ENCODE assay signal across 8 mouse cellular contexts in the genomic region with DNA sequence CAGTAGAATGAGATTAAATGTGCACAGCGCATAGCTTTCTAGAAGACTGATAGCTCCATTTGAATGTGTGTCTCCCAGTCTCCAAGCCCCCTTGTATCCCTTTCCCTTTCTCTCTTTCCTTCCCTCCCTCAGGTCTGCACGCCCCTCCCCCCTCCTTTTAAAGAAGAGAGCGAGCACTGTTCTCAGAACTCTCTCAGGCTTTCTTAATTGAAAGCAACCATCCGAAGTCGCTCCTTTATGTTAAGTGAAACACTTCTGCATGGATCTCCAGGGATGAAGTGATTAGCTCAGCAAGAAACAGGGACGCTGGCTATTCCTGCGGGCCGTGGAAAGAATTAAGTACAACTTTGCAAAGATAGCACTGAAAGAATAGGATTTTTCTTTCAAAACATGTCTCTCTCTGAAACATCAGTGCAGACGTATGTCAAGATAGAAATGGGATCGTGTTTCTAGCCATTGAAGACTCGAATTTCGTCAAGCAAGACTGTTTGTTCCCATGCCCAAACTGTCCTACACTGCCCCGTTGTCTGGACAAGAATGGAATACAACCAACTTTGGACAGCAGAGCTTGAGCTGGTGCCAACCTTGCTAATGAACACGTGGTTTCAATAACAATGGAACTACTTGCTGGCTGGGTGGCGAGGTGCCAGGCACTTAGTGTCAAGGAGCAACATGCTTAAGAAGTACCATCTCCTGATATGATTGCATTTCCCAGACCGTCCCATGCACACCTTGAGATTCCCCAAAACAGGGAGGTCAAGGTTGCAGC.
DNase-seq lines count a peak whose midpoint lies in the region; ATAC-seq lines count a peak whose summit lies in the region.

No protein-coding gene starts in this region.

- no peaks in the 10 kb centered on the region for H3K9me3 ChIP-seq in hindbrain, embryonic 12.5 days (replicated peaks)

- peak; percentile 35 for DNase-seq in adrenal gland, postnatal 10 days
- DNase-seq in adrenal gland, adult 2 months: no peak
- DNase-seq in cerebellum, postnatal 36 days: peak; percentile 8 to 12
- DNase-seq in layer of hippocampus, postnatal 14 days (ENCODE audit: low spot score in 2 of 2): peak; percentile 17
- DNase-seq in mesoderm, embryonic 11.5 days (ENCODE audit: low read depth, low spot score): peak; percentile 15
- peak; percentile 45 for DNase-seq in telencephalon, adult 2 months (ENCODE audit: low read depth, low spot score)
- DNase-seq in yolk sac, embryonic 10.5 days (ENCODE audit: low spot score): no peak

- peak overlapping the region; percentile 30; the same call in 1 of the 2 replicates for H3K27ac ChIP-seq in hindbrain, embryonic 12.5 days

- peak; percentile 48 for ATAC-seq in hindbrain, embryonic 12.5 days (ENCODE audit: low FRiP score)

- H3K4me3 ChIP-seq in hindbrain, embryonic 12.5 days: no peak overlapping the region

- no peak overlapping the region for H3K9ac ChIP-seq in hindbrain, embryonic 12.5 days

- no peaks in the 10 kb centered on the region for H3K36me3 ChIP-seq in hindbrain, embryonic 12.5 days

- peaks cover 21% of the 10 kb centered on the region for H3K4me1 ChIP-seq in hindbrain, embryonic 12.5 days

- no peaks in the 10 kb centered on the region for H3K27me3 ChIP-seq in hindbrain, embryonic 12.5 days

- peak overlapping the region; percentile 36 for H3K4me2 ChIP-seq in hindbrain, embryonic 12.5 days (replicated peaks)

- 26% methylated on average over 16 of the region's 16 CpGs for WGBS in hindbrain, embryonic 12.5 days

Comparison
In these comparisons a context has a peak if more than half of its experiments do, and no peak if none do; other contexts are left out.
1. DNase-seq: peak in adrenal gland, postnatal 10 days (single experiment), cerebellum, postnatal 36 days (2 of 2), layer of hippocampus, postnatal 14 days (2 of 2), mesoderm, embryonic 11.5 days (single experiment) and telencephalon, adult 2 months (single experiment); none in adrenal gland, adult 2 months (single experiment) and yolk sac, embryonic 10.5 days (single experiment).